Mouse (Mus musculus) spleen, adult 2 months (tissue): Measurements from ENCODE around the gene Nmnat1.

Experiments
- CTCF ChIP-seq: fragments of 200-500 bp; IDR thresholded peaks from 2 replicates; pipeline ENCODE4 v1.5.1; 2011; ENCODE audit warnings: mild to moderate bottlenecking, inconsistent platforms; ENCODE audit not compliant: insufficient read depth, insufficient read length, insufficient replicate concordance; ENCODE audit errors: extremely low read depth
- POLR2A ChIP-seq: fragments of 200-500 bp; IDR thresholded peaks from 2 replicates; pipeline ENCODE4 v1.6.1; 2011; ENCODE audit warnings: low read depth, low read length, inconsistent platforms

GRCm38 (mm10) chr4:149498901-149499300 lies 13.9 kb upstream of the Nmnat1 start:
- TF ChIP-seq CTCF (no peak), POLR2A (no peak)
